Mouse (Mus musculus) liver, embryonic 13.5 days (tissue): ENCODE measurements around the gene Pbrm1. TPM values are rescaled to one million over a fixed set of nuclear protein-coding genes. Genes with fewer than 3 reads are reported as not detected.

Source experiments
- ATAC-seq: fragments of 200-750 bp; cut with Nextera tagmentation; 2 replicates; pipeline ENCODE4 v1.8.0; 2017; ENCODE audit warnings: low read depth, mild to moderate bottlenecking, moderate number of reproducible peaks, moderate library complexity
- DNase-seq: peaks from one replicate; pipeline ENCODE4 v3.0.0; 2022
- H3K27ac ChIP-seq: fragments of 300-500 bp; sonication (generic); 2 replicates; pipeline ENCODE4 v1.5.1; 2015; ENCODE audit warnings: moderate library complexity, mild to moderate bottlenecking, inconsistent platforms
- H3K27me3 ChIP-seq: fragments of 300-500 bp; sonication (generic); 2 replicates; pipeline ENCODE4 v1.6.1; 2015; ENCODE audit warnings: mild to moderate bottlenecking, inconsistent platforms
- H3K36me3 ChIP-seq: fragments of 300-500 bp; sonication (generic); 2 replicates; pipeline ENCODE4 v1.6.1; 2015; ENCODE audit warnings: mild to moderate bottlenecking, inconsistent platforms
- H3K4me1 ChIP-seq: fragments of 300-500 bp; sonication (generic); replicated peaks from 2 replicates; pipeline ENCODE4 v1.6.1; 2015; ENCODE audit warnings: inconsistent platforms
- H3K4me2 ChIP-seq: fragments of 300-500 bp; sonication (generic); 2 replicates; pipeline ENCODE4 v1.6.1; 2015; ENCODE audit warnings: inconsistent platforms, mild to moderate bottlenecking, moderate library complexity
- H3K4me3 ChIP-seq: fragments of 300-500 bp; sonication (generic); replicated peaks from 2 replicates; pipeline ENCODE4 v1.5.1; 2015; ENCODE audit warnings: mild to moderate bottlenecking, inconsistent platforms
- H3K9ac ChIP-seq: fragments of 300-500 bp; sonication (generic); 2 replicates; pipeline ENCODE4 v1.6.1; 2015; ENCODE audit warnings: mild to moderate bottlenecking, inconsistent platforms
- H3K9me3 ChIP-seq: fragments of 300-500 bp; sonication (generic); replicated peaks from 2 replicates; pipeline ENCODE4 v1.6.1; 2016; ENCODE audit warnings: inconsistent platforms
- WGBS: fragments of 180-500 bp; shearing (Covaris S2); methylation state at CpG from one replicate; pipeline ENCODE4 v1.1.7; 2015; ENCODE audit not compliant: insufficient replicate concordance; 5-methylcytosine and 5-hydroxymethylcytosine counted together
- polyA plus RNA-seq: library from polyadenylated mRNA; unstranded; fragments of >200 nt; fragmentation: Nextera tagmentation; extraction: Ambion mirVana; gene quantifications from 2 replicates; pipeline ENCODE4 v1.2.1, GENCODE M21; 2015

Gene Pbrm1
- polyA plus RNA-seq, 1 experiment from 2014 or later = 65.7 TPM

- H3K4me2 ChIP-seq = no peak overlapping the region
- WGBS = 84% methylated on average over 13 of the region's 13 CpGs
- peaks cover 39% of the 10 kb centered on the region for H3K4me1 ChIP-seq
- no peak overlapping the region for H3K9ac ChIP-seq
- no peak overlapping the region for H3K4me3 ChIP-seq
- peaks cover 58% of the 10 kb centered on the region for H3K36me3 ChIP-seq
- H3K9me3 ChIP-seq = no peaks in the 10 kb centered on the region
- DNase-seq (no peak), ATAC-seq (no peak)
- no peak overlapping the region for H3K27ac ChIP-seq
- H3K27me3 ChIP-seq = peaks cover 25% of the 10 kb centered on the region
Observed at GRCm38 (mm10) chr14:31170963-31171362, 152.0 kb downstream of the Pbrm1 start.

Other genes with a start within 250 kb of the Pbrm1 start
- 11.6 and 11.8 TPM in 2 replicates for gene Tmem110, start 193.5 kb upstream of the Pbrm1 start, polyA plus RNA-seq
- 0.56 and 0.60 TPM in 2 replicates for gene Mustn1, start 139.9 kb upstream of the Pbrm1 start, polyA plus RNA-seq
- 25.3 and 27.0 TPM in 2 replicates for gene Itih4, start 132.7 kb upstream of the Pbrm1 start, polyA plus RNA-seq
- gene Itih3, start 95.4 kb upstream of the Pbrm1 start, polyA plus RNA-seq = 114 and 122 TPM in 2 replicates
- gene Itih1, start 75.8 kb upstream of the Pbrm1 start, polyA plus RNA-seq = 22.4 and 27.1 TPM in 2 replicates
- 5.6 and 6.7 TPM in 2 replicates for gene Nek4, start 67.8 kb upstream of the Pbrm1 start, polyA plus RNA-seq
- 20.3 and 21.5 TPM in 2 replicates for gene Glt8d1, start 17.7 kb upstream of the Pbrm1 start, polyA plus RNA-seq
- 306 and 325 TPM in 2 replicates for gene Spcs1, start 17.5 kb upstream of the Pbrm1 start, polyA plus RNA-seq
- 133 and 159 TPM in 2 replicates for gene Gnl3, start within 50 bp of the Pbrm1 start, polyA plus RNA-seq
- 81.6 and 90.8 TPM in 2 replicates for gene Smim4, start 109.8 kb downstream of the Pbrm1 start, polyA plus RNA-seq
- 174 and 196 TPM in 2 replicates for gene Nt5dc2, start 111.9 kb downstream of the Pbrm1 start, polyA plus RNA-seq
- gene Stab1, start 149.5 kb downstream of the Pbrm1 start, polyA plus RNA-seq = 18.5 and 19.2 TPM in 2 replicates
- gene Tnnc1, start 189.2 kb downstream of the Pbrm1 start, polyA plus RNA-seq = 21.1 and 25.3 TPM in 2 replicates
- gene Nisch, start 197.8 kb downstream of the Pbrm1 start, polyA plus RNA-seq = 77.9 and 84.9 TPM in 2 replicates
- 0.02 and 0.05 TPM in 2 replicates for gene Sema3g, start 198.7 kb downstream of the Pbrm1 start, polyA plus RNA-seq
- gene Phf7, start 232.2 kb downstream of the Pbrm1 start, polyA plus RNA-seq = 8.4 and 8.6 TPM in 2 replicates
- 39.5 and 44.2 TPM in 2 replicates for gene Bap1, start 232.3 kb downstream of the Pbrm1 start, polyA plus RNA-seq